Mouse (Mus musculus) activated CD4-positive, CD25-positive, alpha-beta regulatory T cell (primary cell): ENCODE results near the gene A830005F24Rik. TPM values are rescaled to one million over a fixed set of nuclear protein-coding genes. Genes with fewer than 3 reads are reported as not detected.

Experiments used
- polyA plus RNA-seq, 2 experiments: library from polyadenylated mRNA; unstranded; fragments of 100-300 nt; shearing (Covaris generic); gene quantifications; one replicate each; pipeline ENCODE4 v1.2.1; 2017

The A830005F24Rik gene
- polyA plus RNA-seq: 1 to 10 TPM in 1 of 2 experiments, under 1 TPM in 1; 0.60 to 4.2 TPM

DNA sequence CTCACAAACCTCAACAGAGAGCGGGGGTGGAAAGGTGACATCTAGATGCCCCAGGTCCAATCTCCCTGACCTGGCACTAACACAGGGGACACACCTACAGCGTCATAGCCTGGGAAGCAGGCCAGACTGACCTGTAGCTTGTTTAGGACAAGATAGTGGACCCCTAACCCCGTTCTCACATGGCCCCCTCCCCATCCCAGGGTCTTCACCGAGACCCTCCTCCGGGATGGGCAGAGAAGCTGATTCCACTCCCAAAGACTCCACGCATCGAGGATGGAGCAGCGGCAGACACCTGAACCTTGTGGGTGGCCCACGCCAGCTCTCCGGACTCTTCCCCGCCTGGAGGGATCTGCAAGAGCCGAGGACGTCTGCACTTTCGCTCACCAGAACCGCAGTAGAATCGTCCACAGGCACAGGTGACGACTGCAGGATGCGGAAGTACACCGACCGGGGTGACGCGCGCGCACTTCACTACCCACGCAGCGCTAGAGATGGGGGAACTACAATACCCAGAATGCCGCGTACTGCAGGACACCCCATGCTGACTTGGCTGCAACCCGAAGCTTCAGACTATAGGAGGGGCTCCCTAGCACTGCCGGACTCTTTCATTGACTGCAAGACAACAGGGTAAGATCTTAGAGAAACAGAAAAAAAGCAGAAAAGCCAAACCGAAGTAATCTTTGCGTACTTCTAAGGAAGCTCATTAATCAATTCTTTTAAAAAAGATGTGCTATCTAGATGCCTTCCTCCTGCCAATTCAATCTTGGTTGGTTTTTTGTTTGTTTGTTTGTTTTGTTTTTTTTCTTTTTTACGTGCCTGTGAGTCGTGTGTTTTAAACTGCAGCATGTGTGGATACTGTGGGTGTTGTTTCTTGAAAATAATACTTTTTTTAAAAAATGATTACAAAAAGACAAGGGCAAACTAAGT is at the start of gene A830005F24Rik, which contains the start of gene Zfp169:
TSS of gene A830005F24Rik (plus strand) at position 568 of the 927 bp plus-strand sequence.
TSS of gene Zfp169 (minus strand) at position 449 of the 927 bp plus-strand sequence.

Other genes starting within 250 kb of the A830005F24Rik start
- 10 to 100 TPM in 1 of 2 experiments, 1 to 10 TPM in 1; 5.8 to 11.1 TPM for gene Zfp169, start 119 bp upstream of the A830005F24Rik start, polyA plus RNA-seq
- under 1 TPM; 0.53 to 0.57 TPM for gene Ptpdc1, start 112.1 kb downstream of the A830005F24Rik start, polyA plus RNA-seq
- gene Barx1, start 149.4 kb downstream of the A830005F24Rik start, polyA plus RNA-seq: under 1 TPM in 1 of 2 experiments, not detected in 1; 0.21 TPM